Mouse (Mus musculus): ENCODE measurements around the gene Hpgd.

Gene Hpgd

DNA sequence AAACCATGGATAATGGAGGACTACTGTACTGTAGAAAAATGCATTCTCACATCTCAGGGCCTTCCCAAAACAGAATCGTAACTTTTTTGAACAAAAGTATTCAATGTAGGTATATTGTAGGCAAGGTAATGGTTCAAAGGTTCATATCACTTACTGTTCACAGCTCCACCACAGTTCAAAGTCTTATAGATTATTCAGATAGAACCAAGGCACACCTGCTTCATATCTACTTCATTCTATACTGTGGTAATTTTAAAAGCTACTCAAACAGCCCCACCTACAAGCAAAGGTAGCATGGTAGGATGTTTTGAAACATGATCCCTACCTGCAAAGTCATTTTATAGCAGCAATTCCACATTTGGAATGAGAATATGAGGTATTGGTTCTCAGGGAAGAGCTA, 28.9 kb downstream of the Hpgd start:
- DNase-seq (ENCODE audit: low spot score): no peak

DNA sequence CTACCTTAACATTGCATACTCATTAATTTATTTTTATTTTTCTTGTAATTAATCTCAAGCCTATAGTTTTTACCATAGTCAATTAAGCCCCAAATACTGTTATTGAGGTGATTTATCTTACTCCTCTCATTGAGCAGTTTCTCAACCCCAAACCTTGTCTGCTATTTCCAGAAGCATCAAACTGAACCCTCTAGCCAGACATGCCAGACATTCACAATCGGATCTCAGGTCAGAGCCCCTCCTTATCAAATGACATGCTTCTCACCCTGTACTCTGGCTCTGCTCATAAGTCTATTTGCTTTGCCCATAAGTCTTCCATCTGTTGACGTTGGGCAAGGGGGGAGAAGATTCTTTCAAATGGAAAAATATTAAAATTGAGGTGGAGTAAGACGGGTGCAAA, 33.3 kb downstream of the Hpgd start:
- no peak for DNase-seq (ENCODE audit: low spot score)

DNA sequence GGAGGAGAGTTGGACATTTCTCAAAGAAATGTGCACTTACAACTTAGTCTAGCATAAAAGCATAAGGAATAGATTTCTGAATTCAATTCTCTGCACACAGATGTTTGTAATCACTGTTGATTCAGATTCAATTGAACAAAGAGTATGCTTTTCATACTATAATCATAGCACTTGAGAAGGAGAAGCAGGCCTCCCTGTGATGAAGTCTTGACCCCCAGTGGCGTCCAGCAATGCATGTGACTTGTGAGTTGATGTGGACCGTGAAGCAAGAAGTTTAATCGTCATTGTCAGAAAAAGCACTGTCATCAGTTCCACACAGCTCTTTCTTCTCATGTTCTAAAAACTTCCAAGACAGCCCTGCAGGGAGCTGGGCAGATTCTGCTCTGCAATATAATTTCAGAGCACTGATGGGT, 33.8 kb downstream of the Hpgd start:
- DNase-seq (ENCODE audit: low spot score): no peak

- peak; percentile 5 for DNase-seq (ENCODE audit: low spot score)
Measured at GRCm38 (mm10) chr8:56335390-56336000, 41.1 kb downstream of the Hpgd start.

DNA sequence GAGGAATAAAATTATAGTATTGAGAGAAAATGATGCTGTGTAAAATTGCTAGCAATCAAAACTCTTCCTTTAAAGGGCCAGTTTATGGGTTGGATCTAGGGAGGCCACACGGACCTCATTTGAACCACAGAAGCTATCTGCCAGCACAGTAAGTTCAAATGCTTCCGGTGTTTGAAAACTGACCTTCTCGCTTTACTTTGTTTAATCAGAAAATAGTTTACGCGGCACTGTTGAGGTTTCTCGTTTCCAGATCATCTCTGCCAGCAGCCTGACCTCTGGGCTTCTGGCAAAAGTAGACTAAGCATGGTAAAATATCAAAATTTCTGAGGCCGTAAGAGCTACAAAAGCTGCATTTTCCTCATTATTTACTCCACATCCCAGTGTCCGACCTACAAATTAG, 42.4 kb downstream of the Hpgd start:
- no peak for DNase-seq (ENCODE audit: low spot score)

DNA sequence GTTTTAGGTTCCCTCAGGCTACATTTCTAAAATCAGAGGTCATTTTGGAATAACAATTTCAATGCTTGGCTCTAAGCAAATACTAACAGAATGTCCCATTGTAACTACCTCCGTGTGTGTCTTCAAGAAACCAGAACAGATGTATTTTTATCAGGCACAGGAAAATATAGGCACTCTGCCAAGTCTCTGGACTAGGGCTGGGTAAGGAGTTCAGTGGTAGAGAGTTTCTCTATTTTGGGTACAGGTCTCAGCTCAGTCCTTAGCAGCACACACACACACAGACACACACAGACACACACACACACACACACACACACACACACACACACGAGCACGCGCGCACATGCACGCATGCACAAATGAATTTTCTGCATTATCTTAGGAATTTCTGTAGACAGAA, 49.1 kb downstream of the Hpgd start:
- DNase-seq (ENCODE audit: low spot score): peak; percentile 29

DNA sequence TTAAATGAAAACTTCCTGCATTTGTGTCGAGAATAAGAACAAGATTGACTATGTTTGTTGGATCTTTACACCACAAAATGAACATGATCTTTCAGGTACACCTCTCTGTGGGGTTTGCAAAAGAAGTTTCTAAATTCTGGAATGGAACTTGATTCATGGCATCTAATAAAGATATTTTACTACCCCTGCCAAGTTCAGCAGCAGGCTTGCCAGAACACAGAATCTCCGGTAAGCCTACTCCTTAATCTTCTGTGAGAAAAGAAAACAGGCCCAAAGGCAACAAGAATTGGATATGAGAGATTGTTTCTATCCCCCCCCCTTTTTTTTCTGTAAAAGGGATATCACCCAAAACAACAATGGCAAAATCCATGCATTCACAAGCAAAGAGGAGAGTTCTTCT, 49.6 kb downstream of the Hpgd start:
- DNase-seq (ENCODE audit: low spot score): peak; percentile 5

DNA sequence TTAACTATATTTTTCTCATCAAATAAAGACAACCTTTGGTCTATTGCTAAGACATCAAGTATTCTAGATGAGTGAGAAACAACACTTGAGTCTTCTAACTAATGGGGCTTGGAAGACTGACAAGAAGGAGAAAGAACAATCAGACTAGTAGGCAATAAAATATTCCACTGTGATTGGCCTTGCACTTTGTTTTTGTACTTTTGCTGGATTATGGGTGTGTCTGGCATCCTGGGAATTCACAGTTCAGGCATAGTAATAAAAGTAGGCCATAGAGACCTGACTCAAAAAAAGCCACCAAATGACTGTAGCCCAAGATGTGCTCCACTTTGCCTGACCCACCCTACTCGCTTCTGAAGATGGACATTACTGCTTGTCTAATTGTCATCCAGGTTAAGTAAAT, 50.0 kb downstream of the Hpgd start:
- no peak for DNase-seq (ENCODE audit: low spot score)

DNA sequence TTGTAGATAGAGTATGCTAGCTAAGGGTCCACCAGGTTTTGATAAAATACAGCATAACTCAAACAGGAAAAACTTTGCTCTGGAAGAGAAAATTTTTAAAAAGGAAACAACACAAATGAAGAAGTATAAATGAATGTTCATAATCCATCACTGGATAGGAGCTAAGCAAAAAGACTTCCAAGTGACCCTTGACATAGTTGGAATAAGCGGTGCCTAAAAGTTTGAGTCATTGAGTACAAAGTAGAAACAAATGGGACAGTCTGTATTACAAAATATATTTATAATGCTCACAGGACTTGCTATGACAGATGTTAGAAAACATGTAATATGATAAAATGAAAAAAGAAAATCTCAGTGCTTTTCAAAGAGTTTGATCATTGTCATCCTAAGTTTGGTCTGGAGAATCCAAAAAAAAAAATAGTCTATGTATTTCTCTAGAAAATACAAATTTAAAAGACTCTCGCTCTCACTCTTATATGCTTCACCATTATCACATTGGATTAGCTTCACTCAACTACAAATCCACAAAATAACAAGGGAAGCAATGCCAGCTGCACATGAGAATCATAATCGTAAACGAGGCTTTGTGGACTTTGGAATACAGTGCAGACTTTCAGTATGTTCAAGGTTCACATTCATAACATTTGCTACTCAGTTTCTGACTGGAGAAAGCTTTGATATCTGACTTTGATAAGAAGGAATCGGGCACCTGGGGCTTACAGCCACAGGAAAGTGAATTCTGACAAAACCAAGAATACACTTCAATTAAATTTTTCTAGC, 51.4 kb downstream of the Hpgd start:
- DNase-seq (ENCODE audit: low spot score): no peak

GRCm38 (mm10) chr8:56363180-56363579, 68.8 kb downstream of the Hpgd start:
- no peak for DNase-seq (ENCODE audit: low spot score)

Data from testis, postnatal 14 days (tissue).